Mouse (Mus musculus) adrenal gland, postnatal 36 days (tissue): ENCODE measurements at regions not wholly inside any gene's neighbourhood (a gene's known extent, or its start where the extent isn't known, plus 50 kb on each side); places are given as distances from the start of the nearest gene placed in this dataset.

ENCODE experiments used
- DNase-seq, 2 experiments: peaks; one replicate each; pipeline ENCODE4 v3.0.0; 2021; ENCODE audit warnings: mixed read lengths in 1 of 2

DNA sequence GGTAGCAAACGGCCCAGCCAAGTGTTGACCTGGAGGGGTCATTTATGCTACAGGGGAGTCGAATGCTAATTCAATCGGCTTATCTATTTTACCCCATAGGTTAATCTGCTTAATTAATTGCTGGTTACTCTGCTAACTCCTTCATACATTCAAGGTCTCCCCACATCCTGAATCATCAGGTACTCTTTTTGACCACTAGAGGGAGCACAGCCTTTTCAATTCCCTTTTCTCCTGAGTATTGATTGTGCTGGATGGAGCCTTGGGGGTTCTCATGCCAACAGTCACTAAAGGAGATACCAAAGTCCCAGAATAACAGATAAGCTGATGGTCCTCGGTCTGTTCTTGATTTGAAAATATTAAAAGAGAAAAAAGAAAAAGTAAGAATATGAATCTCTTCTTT, 126.8 kb downstream of the Polr2m start:
- peak in 1 of 2 experiments; percentile 33 for DNase-seq

DNA sequence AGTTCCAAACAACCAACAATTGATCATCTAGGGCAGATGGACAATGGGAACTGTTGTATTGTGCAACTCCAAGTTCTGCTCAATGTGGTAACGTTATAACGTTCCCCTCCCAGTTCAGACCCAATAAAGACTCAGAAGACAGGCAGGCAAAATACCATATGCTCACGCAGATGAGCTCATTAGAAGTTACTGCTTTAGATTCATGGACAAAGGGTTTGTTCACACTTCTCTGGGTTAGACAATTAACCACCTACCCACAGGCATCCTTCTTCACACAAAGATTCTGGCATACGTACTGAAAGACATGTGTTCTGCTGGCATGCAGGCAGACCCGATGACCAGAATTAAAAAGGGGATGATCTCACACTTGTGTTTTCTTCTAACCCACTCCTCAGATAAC, 130.0 kb downstream of the Polr2m start:
- DNase-seq: no peak
